Mouse (Mus musculus): Measurements from ENCODE around the gene Itsn2.
A peak's percentile ranks its signal among the peaks of the same experiment; 100 is the strongest.
"Not testable (repeated sequence)": the region's sequence is repeated elsewhere in the genome, so short reads cannot be mapped to it uniquely, and the experiment has no call there.

Itsn2 gene

GRCm38 (mm10) chr12:4592541-4593165 lies at the start of gene Itsn2, which contains the start of gene Gm3625:
Gene Itsn2, plus strand, starts transcription at chr12:4592638.
Gene Gm3625, minus strand, starts transcription at chr12:4592927.
- peak; percentile 79 for DNase-seq (ENCODE audit: low spot score)

GRCm38 (mm10) chr12:4544400-4544919 lies 48.0 kb upstream of the Itsn2 start:
- DNase-seq (ENCODE audit: low spot score): no peak

- DNase-seq (ENCODE audit: low spot score): no peak
These were observed 47.0 kb upstream of the Itsn2 start for GRCm38 (mm10) chr12:4545425-4545824.

GRCm38 (mm10) chr12:4546491-4546890 lies 45.9 kb upstream of the Itsn2 start:
- no peak for DNase-seq (ENCODE audit: low spot score)

GRCm38 (mm10) chr12:4547557-4547956 lies 44.9 kb upstream of the Itsn2 start:
- peak; percentile 39 for DNase-seq (ENCODE audit: low spot score)

GRCm38 (mm10) chr12:4548053-4549013 lies 44.1 kb upstream of the Itsn2 start:
- DNase-seq (ENCODE audit: low spot score): peak; percentile 92

- DNase-seq (ENCODE audit: low spot score): not testable (repeated sequence)
These were observed 38.7 kb upstream of the Itsn2 start for GRCm38 (mm10) chr12:4553704-4554103.

GRCm38 (mm10) chr12:4555451-4555850 lies 37.0 kb upstream of the Itsn2 start:
- DNase-seq (ENCODE audit: low spot score): no peak

GRCm38 (mm10) chr12:4556891-4557290 lies 35.5 kb upstream of the Itsn2 start:
- no peak for DNase-seq (ENCODE audit: low spot score)

- DNase-seq (ENCODE audit: low spot score): no peak
These were observed 35.0 kb upstream of the Itsn2 start for GRCm38 (mm10) chr12:4557436-4557835.

- no peak for DNase-seq (ENCODE audit: low spot score)
These were observed 34.4 kb upstream of the Itsn2 start for GRCm38 (mm10) chr12:4558013-4558412.

- no peak for DNase-seq (ENCODE audit: low spot score)
These were observed 33.8 kb upstream of the Itsn2 start for GRCm38 (mm10) chr12:4558475-4559279.

GRCm38 (mm10) chr12:4571864-4572263 lies 20.6 kb upstream of the Itsn2 start:
- peak; percentile 61 for DNase-seq (ENCODE audit: low spot score)

GRCm38 (mm10) chr12:4574065-4574464 lies 18.4 kb upstream of the Itsn2 start:
- no peak for DNase-seq (ENCODE audit: low spot score)

GRCm38 (mm10) chr12:4582326-4582725 lies 10.1 kb upstream of the Itsn2 start:
- DNase-seq (ENCODE audit: low spot score): no peak

- no peak for DNase-seq (ENCODE audit: low spot score)
These were observed 4.6 kb upstream of the Itsn2 start for GRCm38 (mm10) chr12:4587846-4588245.

- DNase-seq (ENCODE audit: low spot score): no peak
These were observed 3.8 kb upstream of the Itsn2 start for GRCm38 (mm10) chr12:4588603-4589002.

- no peak for DNase-seq (ENCODE audit: low spot score)
These were observed 413 bp upstream of the Itsn2 start for GRCm38 (mm10) chr12:4592025-4592424.

- DNase-seq (ENCODE audit: low spot score): peak; percentile 46
These were observed 910 bp downstream of the Itsn2 start for GRCm38 (mm10) chr12:4593166-4593929.

GRCm38 (mm10) chr12:4593930-4594391 lies 1.5 kb downstream of the Itsn2 start:
- DNase-seq (ENCODE audit: low spot score): no peak

GRCm38 (mm10) chr12:4595055-4595454 lies 2.6 kb downstream of the Itsn2 start:
- no peak for DNase-seq (ENCODE audit: low spot score)
